Mouse (Mus musculus): ENCODE data around the gene Lrrtm3.

- TF ChIP-seq TAL1 (IDR thresholded peaks at IDR 0.05; ENCODE audit: low read length) (no peak), GATA1 (IDR thresholded peaks at IDR 0.05; ENCODE audit: low read length) (no peak)
Observed at GRCm38 (mm10) chr10:63978535-63978934, 111.5 kb downstream of the Lrrtm3 start.

Data from erythroblast, embryonic 14.5 days (primary cell).